Mouse (Mus musculus) brain, embryonic 14.5 days (tissue): ENCODE measurements at regions not wholly inside any gene's neighbourhood (a gene's known extent, or its start where the extent isn't known, plus 50 kb on each side); places are given as distances from the start of the nearest gene placed in this dataset.

Source experiments
- DNase-seq: peaks from one replicate; pipeline ENCODE4 v3.0.0-alpha.2; 2011; ENCODE audit warnings: low read depth
- CTCF ChIP-seq: fragments of 200-500 bp; IDR thresholded peaks from 2 replicates; pipeline ENCODE4 v1.5.1; 2012; ENCODE audit warnings: inconsistent platforms, mild to moderate bottlenecking, moderate library complexity, borderline replicate concordance; ENCODE audit not compliant: insufficient read depth, insufficient read length; ENCODE audit errors: extremely low read depth
- POLR2A ChIP-seq: fragments of 200-500 bp; IDR thresholded peaks from 2 replicates; pipeline ENCODE4 v1.6.1; 2012; ENCODE audit warnings: mild to moderate bottlenecking, inconsistent platforms, borderline replicate concordance; ENCODE audit not compliant: poor library complexity, insufficient read depth, insufficient read length, severe bottlenecking; ENCODE audit errors: extremely low read depth

DNA sequence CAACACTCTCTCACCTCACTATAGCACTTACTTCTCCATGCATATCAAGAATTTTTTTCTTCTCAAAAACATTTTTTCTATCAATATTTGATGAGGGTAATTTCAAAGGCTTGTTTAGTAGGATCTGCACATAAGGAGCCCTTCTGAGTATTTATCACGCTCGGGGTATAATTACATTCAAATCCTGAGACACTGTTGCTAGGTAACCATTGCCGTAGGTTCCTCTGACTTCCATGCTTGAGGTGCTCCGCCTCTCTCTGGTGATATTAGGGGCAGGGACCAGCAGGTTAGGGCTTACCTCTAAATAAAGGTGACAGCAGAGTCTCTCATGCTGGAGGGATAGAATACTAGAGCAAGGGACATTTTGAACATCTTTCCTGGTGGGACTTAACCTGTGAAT, 54.4 kb upstream of the 9630041A04Rik start:
- no peak for TF ChIP-seq CTCF
- TF ChIP-seq POLR2A: no peak
- peak; percentile 86 for DNase-seq

DNA sequence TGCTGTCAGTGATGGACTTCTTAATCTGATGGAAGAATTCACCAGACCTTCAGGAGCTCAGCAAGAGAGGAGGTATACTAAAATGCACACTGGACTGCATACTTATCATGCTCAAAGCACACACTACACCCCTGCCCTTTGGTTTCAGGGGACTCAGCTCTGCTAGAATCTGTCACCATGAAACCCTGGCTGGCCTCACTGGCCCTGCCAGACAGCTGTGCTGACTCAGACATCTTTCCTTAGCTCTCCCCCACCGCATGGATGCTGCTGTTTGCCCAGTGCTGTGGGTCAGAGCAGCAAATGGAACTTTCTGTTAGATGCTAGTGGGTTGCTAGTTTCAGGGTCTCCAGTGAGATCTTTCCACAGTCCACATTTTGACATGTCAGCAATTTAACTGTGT, 64.9 kb upstream of the 9630041A04Rik start:
- DNase-seq: no peak
- TF ChIP-seq CTCF (no peak), POLR2A (no peak)

DNA sequence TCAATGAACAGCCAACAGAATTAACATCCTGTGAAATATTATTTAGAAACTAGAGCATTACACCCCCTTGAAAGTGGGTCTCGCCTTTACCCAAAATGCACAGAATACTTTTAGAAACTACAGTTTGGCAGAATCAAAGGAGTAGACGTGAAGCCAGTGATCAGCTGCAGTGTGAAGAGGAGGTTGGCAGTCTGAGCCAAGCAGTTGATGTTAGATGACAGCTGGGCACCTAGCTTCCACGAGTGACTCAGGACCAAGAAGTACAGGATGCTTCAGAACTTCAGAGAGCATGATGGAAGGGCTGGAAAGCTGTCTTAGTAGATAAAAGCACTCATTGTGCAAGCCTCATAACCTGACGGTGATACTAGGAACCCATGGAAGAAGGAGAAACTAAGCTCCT, 65.6 kb upstream of the 9630041A04Rik start:
- TF ChIP-seq POLR2A (no peak), CTCF (no peak)
- no peak for DNase-seq

DNA sequence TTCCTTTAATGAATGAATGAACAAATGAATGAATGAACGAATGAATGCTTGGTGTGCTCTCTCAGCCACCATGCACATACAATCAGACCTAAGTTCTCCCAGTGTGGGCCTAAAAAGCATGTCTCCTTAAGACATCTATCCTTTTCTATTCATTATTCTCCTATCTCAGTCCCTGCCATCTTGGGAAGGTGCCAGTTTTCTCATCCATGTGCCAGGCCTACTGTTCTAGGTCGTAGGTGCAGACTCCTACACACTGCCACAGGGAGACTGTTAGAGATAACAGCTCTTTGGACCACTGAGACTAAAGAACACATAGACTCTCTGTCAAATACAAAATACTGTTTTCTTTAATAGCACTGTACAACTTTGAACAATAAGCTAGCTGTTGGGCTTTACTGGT, 66.2 kb upstream of the 9630041A04Rik start:
- no peak for TF ChIP-seq POLR2A
- TF ChIP-seq CTCF: no peak
- DNase-seq: no peak

DNA sequence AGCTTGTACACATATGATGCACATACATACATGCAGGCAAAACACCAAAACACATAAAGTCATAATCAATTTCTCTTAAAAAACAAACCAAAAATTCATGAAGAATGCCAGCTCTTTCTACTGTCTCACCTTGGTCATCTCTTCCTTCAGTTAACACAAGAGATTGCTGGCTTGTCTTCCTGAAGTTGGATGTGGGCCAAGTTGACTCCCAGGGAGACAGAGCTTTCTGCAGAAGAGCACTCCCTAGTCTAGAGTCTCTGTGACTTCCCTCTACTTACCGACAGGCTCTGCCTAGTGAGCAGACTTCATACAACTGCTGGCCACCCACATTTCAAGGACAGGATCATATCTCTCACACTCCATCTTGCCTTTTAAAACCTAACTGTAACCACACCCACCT, 70.7 kb upstream of the 9630041A04Rik start:
- peak; percentile 16 for DNase-seq
- TF ChIP-seq CTCF (no peak), POLR2A (no peak)

- DNase-seq: peak; percentile 57
- TF ChIP-seq CTCF: no peak
- TF ChIP-seq POLR2A: no peak
Measured at GRCm38 (mm10) chr9:101740949-101741605, 120.6 kb upstream of the 9630041A04Rik start.

GRCm38 (mm10) chr9:101739322-101739721, 122.3 kb upstream of the 9630041A04Rik start:
- no peak for DNase-seq
- TF ChIP-seq POLR2A (no peak), CTCF (no peak)

DNA sequence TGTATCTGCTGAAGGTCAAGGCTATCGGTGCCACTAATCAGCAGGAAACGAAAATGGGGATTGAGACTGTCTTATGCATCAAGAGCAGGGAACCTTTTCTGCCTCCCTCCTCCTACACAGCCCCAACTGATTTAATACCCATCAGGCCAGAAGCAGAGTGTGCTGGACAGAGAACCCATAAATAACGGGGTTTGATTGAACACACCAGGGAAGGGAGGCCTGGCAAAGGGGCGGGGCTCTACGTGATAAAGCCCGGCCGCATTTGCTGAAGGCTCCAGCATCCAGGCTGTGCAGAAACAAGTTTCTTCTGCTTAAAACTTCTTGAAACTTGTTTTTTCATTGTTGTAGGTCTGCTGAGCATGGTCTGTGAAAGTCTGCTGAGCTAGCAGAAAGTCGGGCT, 127.4 kb upstream of the 9630041A04Rik start:
- peak; percentile 11 for DNase-seq
- TF ChIP-seq POLR2A (no peak), CTCF (no peak)

DNA sequence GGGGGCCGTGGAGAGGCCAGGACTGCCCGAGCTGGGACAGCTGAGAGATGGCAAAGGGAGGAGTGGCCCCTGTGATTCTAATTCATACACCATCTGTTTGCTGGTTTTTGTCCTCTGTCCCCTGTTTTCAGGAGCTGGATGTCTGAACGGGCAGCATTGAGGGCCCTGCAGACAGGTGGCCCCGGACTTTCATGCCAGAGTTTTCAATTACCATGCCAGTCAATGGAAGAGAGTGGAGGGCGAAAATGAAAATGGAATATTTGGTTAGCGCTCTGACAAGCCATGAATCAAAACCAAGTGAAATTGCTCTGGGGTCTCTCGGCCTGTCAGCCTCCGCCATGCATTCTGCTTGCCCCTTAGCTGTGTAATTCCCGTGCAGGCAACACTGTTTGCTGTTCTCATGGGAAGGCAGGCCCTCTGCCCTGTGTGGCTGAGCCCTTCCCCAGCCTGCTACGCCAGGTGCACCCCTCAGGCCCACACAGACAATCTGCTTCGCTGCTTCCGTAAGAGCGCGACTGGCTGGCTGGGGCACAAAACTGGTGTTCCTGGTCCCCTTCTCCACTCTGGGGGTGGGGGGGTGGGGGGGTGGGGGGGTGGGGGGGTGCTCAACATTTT, 127.9 kb upstream of the 9630041A04Rik start:
- DNase-seq: peak; percentile 75
- TF ChIP-seq CTCF (no peak), POLR2A (no peak)

- no peak for TF ChIP-seq POLR2A
- TF ChIP-seq CTCF: no peak
- DNase-seq: no peak
Measured at GRCm38 (mm10) chr9:101730136-101730535, 131.5 kb upstream of the 9630041A04Rik start.

GRCm38 (mm10) chr9:101717911-101718310, 143.7 kb upstream of the 9630041A04Rik start:
- DNase-seq: peak; percentile 72
- no peak for TF ChIP-seq POLR2A

GRCm38 (mm10) chr9:101716326-101716725, 145.3 kb upstream of the 9630041A04Rik start:
- DNase-seq: no peak
- TF ChIP-seq CTCF: no peak
- TF ChIP-seq POLR2A: no peak
